Mouse (Mus musculus) cerebellum, adult 2 months (tissue): ENCODE results near the gene Leng1.

ENCODE experiments used
- CTCF ChIP-seq: fragments of 200-500 bp; IDR thresholded peaks from 2 replicates; pipeline ENCODE4 v1.5.1; 2011; ENCODE audit warnings: low read depth, mild to moderate bottlenecking, control low read depth, low read length, moderate library complexity, borderline replicate concordance; ENCODE audit not compliant: insufficient read depth
- POLR2A ChIP-seq: fragments of 200-500 bp; IDR thresholded peaks from 2 replicates; pipeline ENCODE4 v1.6.1; 2011; ENCODE audit warnings: low read length, control low read depth, borderline replicate concordance; ENCODE audit not compliant: insufficient read depth

DNA sequence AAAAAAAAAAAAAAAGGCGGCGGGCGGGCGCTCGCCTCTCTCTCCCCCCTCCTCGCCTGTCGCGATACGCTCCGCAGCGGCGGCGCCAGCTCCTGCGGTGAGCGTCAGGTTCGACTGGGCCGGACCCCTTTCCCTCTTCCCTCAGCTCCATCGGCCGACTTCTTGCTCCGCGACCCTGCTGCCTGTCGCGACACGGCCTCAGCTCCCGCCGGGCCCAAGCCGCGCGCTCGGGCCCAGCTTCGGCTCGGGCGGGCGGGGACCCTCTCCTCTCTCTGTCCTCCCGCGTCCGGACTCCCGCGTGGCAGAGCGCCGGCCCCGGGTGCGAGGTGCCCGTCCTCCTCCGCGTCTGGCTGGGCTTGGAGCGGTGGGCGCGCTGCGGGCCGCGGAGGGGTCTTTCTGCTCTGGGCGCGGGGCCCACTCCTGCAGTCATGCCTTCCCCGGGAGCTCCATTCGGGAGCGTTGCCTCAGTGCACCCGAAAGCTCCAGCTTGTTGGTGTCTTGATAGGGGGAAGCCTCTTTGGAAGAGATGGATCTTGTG, 20.1 kb downstream of the Leng1 start:
- no peak for TF ChIP-seq CTCF
- no peak for TF ChIP-seq POLR2A
